Mouse (Mus musculus): ENCODE data around the gene Traip. TPM values are rescaled to one million over a fixed set of nuclear protein-coding genes. Genes with fewer than 3 reads are reported as not detected.

The Traip gene
- total and polyA plus RNA-seq, 2 experiments, result 0.18 to 0.21 TPM

- Histone ChIP-seq H3K79me2 (ENCODE audit: control insufficient read depth, insufficient read depth, low read length) (no peaks in the 10 kb centered on the region), H3K36me3 (ENCODE audit: control insufficient read depth, insufficient read depth, low read length) (no peaks in the 10 kb centered on the region), H3K27ac (replicated peaks; ENCODE audit: insufficient read depth, low read depth, low read length) (no peak overlapping the region), H3K27me3 (ENCODE audit: control insufficient read depth, insufficient read depth, low read length) (no peaks in the 10 kb centered on the region), H3K4me3 (ENCODE audit: insufficient read depth, low read depth, low read length) (peak overlapping the region; percentile 58), H3K4me1 (ENCODE audit: control insufficient read depth, insufficient read depth, low read length) (peaks cover 4% of the 10 kb centered on the region; the same call in 1 of the 2 replicates), H3K9ac (ENCODE audit: low read depth, low read length) (peak overlapping the region; percentile 35)
- TF ChIP-seq POLR2A (IDR thresholded peaks at IDR 0.05; ENCODE audit: extremely low read depth, insufficient read depth, low read length), result no peak
- DNase-seq (ENCODE audit: extremely low read depth, low read depth, low spot score), result no peak
- 24% methylated on average over 31 of the region's 31 CpGs for WGBS
Measured at GRCm38 (mm10) chr9:107906967-107907800, 42.8 kb upstream of the Traip start.

- no peak overlapping the region for H3K27ac ChIP-seq (replicated peaks; ENCODE audit: insufficient read depth, low read depth, low read length)
Measured at GRCm38 (mm10) chr9:107907801-107908120, 42.2 kb upstream of the Traip start.

GRCm38 (mm10) chr9:107908410-107909158 lies 41.4 kb upstream of the Traip start:
- no peak for DNase-seq (ENCODE audit: extremely low read depth, low read depth, low spot score)
- WGBS, result 40% methylated on average over 18 of the region's 18 CpGs
- Histone ChIP-seq H3K79me2 (ENCODE audit: control insufficient read depth, insufficient read depth, low read length) (no peaks in the 10 kb centered on the region), H3K27me3 (ENCODE audit: control insufficient read depth, insufficient read depth, low read length) (no peaks in the 10 kb centered on the region), H3K4me3 (ENCODE audit: insufficient read depth, low read depth, low read length) (no peak overlapping the region), H3K9ac (ENCODE audit: low read depth, low read length) (no peak overlapping the region), H3K36me3 (ENCODE audit: control insufficient read depth, insufficient read depth, low read length) (no peaks in the 10 kb centered on the region), H3K4me1 (ENCODE audit: control insufficient read depth, insufficient read depth, low read length) (peaks cover 4% of the 10 kb centered on the region; the same call in 1 of the 2 replicates), H3K27ac (replicated peaks; ENCODE audit: insufficient read depth, low read depth, low read length) (no peak overlapping the region)
- TF ChIP-seq CTCF (IDR thresholded peaks at IDR 0.05; ENCODE audit: low read depth, low read length), result no peak
- TF ChIP-seq POLR2A (IDR thresholded peaks at IDR 0.05; ENCODE audit: extremely low read depth, insufficient read depth, low read length), result no peak

More at GRCm38 (mm10) chr9:107907801-107908120, 42.2 kb upstream of the Traip start:
- Histone ChIP-seq H3K4me3 (ENCODE audit: insufficient read depth, low read depth, low read length) (no peak overlapping the region), H3K9ac (ENCODE audit: low read depth, low read length) (no peak overlapping the region), H3K4me1 (ENCODE audit: control insufficient read depth, insufficient read depth, low read length) (peaks cover 4% of the 10 kb centered on the region; the same call in 1 of the 2 replicates), H3K36me3 (ENCODE audit: control insufficient read depth, insufficient read depth, low read length) (no peaks in the 10 kb centered on the region), H3K79me2 (ENCODE audit: control insufficient read depth, insufficient read depth, low read length) (no peaks in the 10 kb centered on the region), H3K27me3 (ENCODE audit: control insufficient read depth, insufficient read depth, low read length) (no peaks in the 10 kb centered on the region)
- DNase-seq (ENCODE audit: extremely low read depth, low read depth, low spot score), result no peak
- TF ChIP-seq CTCF (IDR thresholded peaks at IDR 0.05; ENCODE audit: low read depth, low read length) (no peak), POLR2A (IDR thresholded peaks at IDR 0.05; ENCODE audit: extremely low read depth, insufficient read depth, low read length) (no peak)
- 33% methylated on average over 14 of the region's 14 CpGs for WGBS

GRCm38 (mm10) chr9:107910025-107910769 lies 39.7 kb upstream of the Traip start:
- no peaks in the 10 kb centered on the region for H3K36me3 ChIP-seq (ENCODE audit: control insufficient read depth, insufficient read depth, low read length)
- no peak overlapping the region for H3K9ac ChIP-seq (ENCODE audit: low read depth, low read length)
- DNase-seq (ENCODE audit: extremely low read depth, low read depth, low spot score), result no peak
- H3K79me2 ChIP-seq (ENCODE audit: control insufficient read depth, insufficient read depth, low read length), result no peaks in the 10 kb centered on the region
- WGBS, result 78% methylated on average over 15 of the region's 15 CpGs
- H3K27ac ChIP-seq (replicated peaks; ENCODE audit: insufficient read depth, low read depth, low read length), result no peak overlapping the region
- no peaks in the 10 kb centered on the region for H3K27me3 ChIP-seq (ENCODE audit: control insufficient read depth, insufficient read depth, low read length)
- peaks cover 4% of the 10 kb centered on the region; the same call in 1 of the 2 replicates for H3K4me1 ChIP-seq (ENCODE audit: control insufficient read depth, insufficient read depth, low read length)
- no peak for TF ChIP-seq CTCF (IDR thresholded peaks at IDR 0.05; ENCODE audit: low read depth, low read length)
- TF ChIP-seq POLR2A (IDR thresholded peaks at IDR 0.05; ENCODE audit: extremely low read depth, insufficient read depth, low read length), result no peak
- H3K4me3 ChIP-seq (ENCODE audit: insufficient read depth, low read depth, low read length), result no peak overlapping the region

- H3K27me3 ChIP-seq (ENCODE audit: control insufficient read depth, insufficient read depth, low read length), result no peaks in the 10 kb centered on the region
- H3K36me3 ChIP-seq (ENCODE audit: control insufficient read depth, insufficient read depth, low read length), result no peaks in the 10 kb centered on the region
- no peak overlapping the region for H3K4me3 ChIP-seq (ENCODE audit: insufficient read depth, low read depth, low read length)
- DNase-seq (ENCODE audit: extremely low read depth, low read depth, low spot score), result no peak
- no peak overlapping the region for H3K9ac ChIP-seq (ENCODE audit: low read depth, low read length)
- H3K79me2 ChIP-seq (ENCODE audit: control insufficient read depth, insufficient read depth, low read length), result no peaks in the 10 kb centered on the region
- H3K4me1 ChIP-seq (ENCODE audit: control insufficient read depth, insufficient read depth, low read length), result no peaks in the 10 kb centered on the region
- 88% methylated on average over 16 of the region's 16 CpGs for WGBS
- TF ChIP-seq CTCF (IDR thresholded peaks at IDR 0.05; ENCODE audit: low read depth, low read length), result no peak
- no peak for TF ChIP-seq POLR2A (IDR thresholded peaks at IDR 0.05; ENCODE audit: extremely low read depth, insufficient read depth, low read length)
- H3K27ac ChIP-seq (replicated peaks; ENCODE audit: insufficient read depth, low read depth, low read length), result no peak overlapping the region
Measured at GRCm38 (mm10) chr9:107914764-107915420, 35.0 kb upstream of the Traip start.

All from liver, adult 2 months (tissue).